Mouse (Mus musculus) urinary bladder, postnatal 36 days (tissue): ENCODE measurements around the gene Pim1.

ENCODE experiments used
- DNase-seq, 2 experiments: peaks; one replicate each; pipeline ENCODE4 v3.0.0; 2022; ENCODE audit warnings: low spot score in 2 of 2, mixed read lengths in 1 of 2

Gene Pim1

GRCm38 (mm10) chr17:29465405-29466010 is 25.0 kb upstream of the Pim1 start:
- DNase-seq, result no peak

GRCm38 (mm10) chr17:29467030-29467429 is 23.5 kb upstream of the Pim1 start:
- no peak for DNase-seq

DNA sequence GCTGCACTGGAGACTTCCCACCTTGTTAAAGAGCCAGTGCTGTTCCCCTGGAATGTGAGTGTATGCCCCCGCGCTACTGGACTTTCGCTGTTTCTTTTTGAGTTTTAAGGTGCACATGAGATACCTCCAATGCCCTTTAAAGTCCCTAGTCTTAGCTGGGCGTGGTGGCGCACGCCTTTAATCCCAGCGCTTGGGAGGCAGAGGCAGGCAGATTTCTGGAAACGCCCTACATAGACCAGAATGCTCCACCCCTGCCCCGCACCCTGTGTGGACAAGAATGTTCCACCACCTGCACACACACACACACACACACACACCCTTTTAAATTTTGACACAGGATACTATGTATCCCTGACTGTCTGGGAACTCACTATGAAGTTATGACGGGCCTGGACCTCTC is 17.1 kb upstream of the Pim1 start:
- no peak for DNase-seq

DNA sequence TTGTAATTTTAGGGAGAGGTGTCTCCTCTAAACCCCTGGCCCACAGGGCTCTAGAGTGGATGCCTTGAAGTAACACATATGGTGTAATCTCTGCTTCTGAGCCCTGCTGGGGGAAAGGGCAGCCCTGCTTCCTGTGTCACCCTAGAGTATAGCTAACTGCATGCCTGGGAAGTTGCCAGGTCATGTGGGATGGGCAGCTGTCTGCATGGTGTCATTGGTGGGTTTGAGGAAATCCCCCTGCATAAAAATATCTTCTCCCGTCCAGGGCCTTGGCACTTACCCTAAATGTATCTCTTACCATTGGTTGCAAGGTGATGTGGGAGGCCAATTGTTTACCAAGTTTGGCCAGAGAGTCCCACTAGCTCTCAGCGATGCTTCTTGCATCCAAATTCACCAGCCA is 16.5 kb upstream of the Pim1 start:
- no peak for DNase-seq

- DNase-seq, result no peak
Observed at GRCm38 (mm10) chr17:29475142-29475541, 15.4 kb upstream of the Pim1 start.

DNA sequence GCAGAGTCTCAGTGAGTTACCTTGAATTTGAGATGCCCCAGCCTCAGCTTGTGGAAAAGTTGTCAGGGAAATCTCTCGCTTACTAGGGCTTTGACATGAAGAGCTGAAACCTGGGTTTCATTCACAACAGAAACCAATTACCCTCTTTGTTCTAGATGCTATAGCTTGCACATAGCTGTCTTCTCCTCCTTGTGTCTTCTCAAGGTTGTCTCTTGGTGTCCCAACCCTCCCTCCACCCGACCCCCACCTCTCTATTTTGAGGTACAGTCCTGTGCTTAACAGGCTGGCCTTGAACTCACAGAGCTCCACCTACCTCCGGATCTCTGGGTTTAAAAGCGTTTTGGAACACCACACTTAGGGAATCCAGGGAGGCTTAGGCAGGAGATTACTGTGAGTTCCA is 14.1 kb upstream of the Pim1 start:
- no peak for DNase-seq

GRCm38 (mm10) chr17:29477357-29477756 is 13.2 kb upstream of the Pim1 start:
- no peak for DNase-seq

DNA sequence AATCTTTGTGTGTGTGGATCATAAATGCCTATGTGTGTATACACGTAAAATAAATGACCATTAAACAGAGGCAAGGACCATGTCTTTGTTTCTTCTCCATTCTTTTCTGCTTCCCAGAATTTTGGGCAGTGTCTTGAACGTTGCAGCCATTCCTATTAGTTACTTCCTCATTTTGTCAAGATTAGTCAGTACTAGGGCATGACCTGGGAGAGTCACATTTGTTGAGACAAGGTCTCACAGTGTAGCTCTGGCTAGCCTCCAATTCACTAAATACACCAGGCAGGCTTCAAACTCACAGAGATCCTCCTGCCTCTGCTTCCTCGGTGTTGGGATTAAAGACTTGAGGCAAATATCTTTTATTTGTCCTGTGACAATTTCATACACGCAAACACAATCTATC is 12.3 kb upstream of the Pim1 start:
- DNase-seq, result no peak

DNA sequence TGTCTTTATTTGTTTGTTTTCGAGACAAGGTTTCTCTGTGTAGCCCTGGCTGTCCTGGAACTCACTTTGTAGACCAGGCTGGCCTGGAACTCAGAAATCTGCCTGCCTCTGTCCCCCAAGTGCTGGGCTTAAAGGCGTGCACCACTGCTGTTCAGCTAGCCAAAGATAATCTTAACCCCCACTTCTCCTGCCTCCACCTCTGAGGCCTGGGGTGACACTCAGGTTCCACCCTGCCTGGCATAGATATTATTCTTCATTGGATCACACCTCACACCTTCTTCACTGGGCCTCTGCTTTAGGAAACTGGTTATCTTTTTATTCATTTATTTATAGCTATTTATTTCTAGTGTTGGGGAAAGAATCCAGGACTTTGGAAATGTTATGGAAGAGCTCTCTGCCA is 10.3 kb upstream of the Pim1 start:
- DNase-seq, result no peak

- no peak for DNase-seq
Observed at GRCm38 (mm10) chr17:29482632-29483031, 7.9 kb upstream of the Pim1 start.

- no peak for DNase-seq
Observed at GRCm38 (mm10) chr17:29483282-29483681, 7.3 kb upstream of the Pim1 start.

GRCm38 (mm10) chr17:29484431-29484830 is 6.1 kb upstream of the Pim1 start:
- DNase-seq, result no peak

GRCm38 (mm10) chr17:29485336-29486233 is 5.0 kb upstream of the Pim1 start:
- DNase-seq, result no peak

DNA sequence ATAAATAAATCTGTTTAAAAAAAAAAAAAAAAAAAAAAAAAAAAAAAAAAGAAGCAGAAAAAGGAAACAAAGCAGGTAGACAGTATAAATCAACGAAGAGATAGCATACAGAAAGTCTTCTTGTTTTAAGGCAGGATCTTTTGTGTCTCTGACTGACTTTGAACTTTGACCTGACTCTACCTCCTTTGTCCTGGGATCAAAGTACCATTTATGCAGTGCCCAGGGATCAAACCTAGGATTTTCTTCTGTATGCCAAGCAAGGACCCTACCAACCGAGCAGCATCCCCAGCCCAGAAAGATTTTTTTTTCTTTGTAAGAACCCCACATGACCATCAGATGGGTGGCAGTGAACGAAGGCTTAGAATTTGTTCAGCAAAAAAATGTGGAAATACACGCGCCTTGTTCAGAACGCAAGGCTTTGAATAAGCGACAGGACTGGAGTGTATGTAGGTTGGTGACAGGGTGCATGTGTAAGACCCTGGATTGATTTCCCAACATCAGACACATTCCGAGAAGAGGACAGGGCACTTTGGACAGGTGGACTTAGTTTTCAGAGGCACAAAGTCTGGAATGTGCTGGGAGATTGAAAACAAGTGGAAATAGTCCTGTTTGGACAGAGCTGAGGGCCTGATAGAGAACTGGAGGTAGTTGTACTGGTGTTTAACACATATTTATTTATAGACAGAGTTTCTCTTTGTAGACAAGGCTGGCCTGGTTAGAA is 2.1 kb upstream of the Pim1 start:
- no peak for DNase-seq

GRCm38 (mm10) chr17:29488978-29489970 is 1.3 kb upstream of the Pim1 start:
- peak in 1 of 2 experiments; percentile 40 for DNase-seq

GRCm38 (mm10) chr17:29489971-29490712 is 411 bp upstream of the Pim1 start:
- peak; percentile 96 to 98 for DNase-seq

DNA sequence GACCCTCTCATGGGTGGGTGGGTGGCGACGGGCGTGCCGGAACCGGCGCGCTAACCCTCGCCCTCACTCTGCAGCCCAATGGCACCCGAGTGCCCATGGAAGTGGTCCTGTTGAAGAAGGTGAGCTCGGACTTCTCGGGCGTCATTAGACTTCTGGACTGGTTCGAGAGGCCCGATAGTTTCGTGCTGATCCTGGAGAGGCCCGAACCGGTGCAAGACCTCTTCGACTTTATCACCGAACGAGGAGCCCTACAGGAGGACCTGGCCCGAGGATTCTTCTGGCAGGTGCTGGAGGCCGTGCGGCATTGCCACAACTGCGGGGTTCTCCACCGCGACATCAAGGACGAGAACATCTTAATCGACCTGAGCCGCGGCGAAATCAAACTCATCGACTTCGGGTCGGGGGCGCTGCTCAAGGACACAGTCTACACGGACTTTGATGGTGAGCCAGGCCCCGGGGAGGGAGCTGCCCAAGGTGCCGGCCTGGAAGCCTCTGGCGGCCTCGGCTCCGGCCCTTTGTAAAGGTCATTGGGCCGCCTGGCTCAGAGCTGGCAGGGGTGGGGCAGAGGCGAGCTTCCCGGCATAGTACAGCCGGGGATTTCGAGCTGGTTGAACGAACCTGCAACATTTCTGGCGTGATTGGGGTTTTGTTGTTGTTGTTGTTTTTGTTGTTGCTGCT is 1.2 kb downstream of the Pim1 start:
- peak; percentile 59 to 62 for DNase-seq

- DNase-seq, result peak; percentile 73 to 75
Observed at GRCm38 (mm10) chr17:29492269-29493191, 2.0 kb downstream of the Pim1 start.

- DNase-seq, result no peak
Observed at GRCm38 (mm10) chr17:29493461-29493980, 3.0 kb downstream of the Pim1 start.
